Mouse (Mus musculus) T-helper 17 cell (primary cell): ENCODE measurements at regions not wholly inside any gene's neighbourhood (a gene's known extent, or its start where the extent isn't known, plus 50 kb on each side); places are given as distances from the start of the nearest gene placed in this dataset.
"Not testable (repeated sequence)": the region's sequence is repeated elsewhere in the genome, so short reads cannot be mapped to it uniquely, and the experiment has no call there.

Source experiments
- in situ Hi-C, 2 experiments: fragments of 300-600 bp; cut with MboI, MseI; formaldehyde crosslinking; loops; 1 replicate in 1 of 2; 2 replicates in 1 of 2; pipeline ENCODE4 v1.15.1; 2025; ENCODE audit warnings: high pct_unique_total_duplicates in 2 of 2

DNA sequence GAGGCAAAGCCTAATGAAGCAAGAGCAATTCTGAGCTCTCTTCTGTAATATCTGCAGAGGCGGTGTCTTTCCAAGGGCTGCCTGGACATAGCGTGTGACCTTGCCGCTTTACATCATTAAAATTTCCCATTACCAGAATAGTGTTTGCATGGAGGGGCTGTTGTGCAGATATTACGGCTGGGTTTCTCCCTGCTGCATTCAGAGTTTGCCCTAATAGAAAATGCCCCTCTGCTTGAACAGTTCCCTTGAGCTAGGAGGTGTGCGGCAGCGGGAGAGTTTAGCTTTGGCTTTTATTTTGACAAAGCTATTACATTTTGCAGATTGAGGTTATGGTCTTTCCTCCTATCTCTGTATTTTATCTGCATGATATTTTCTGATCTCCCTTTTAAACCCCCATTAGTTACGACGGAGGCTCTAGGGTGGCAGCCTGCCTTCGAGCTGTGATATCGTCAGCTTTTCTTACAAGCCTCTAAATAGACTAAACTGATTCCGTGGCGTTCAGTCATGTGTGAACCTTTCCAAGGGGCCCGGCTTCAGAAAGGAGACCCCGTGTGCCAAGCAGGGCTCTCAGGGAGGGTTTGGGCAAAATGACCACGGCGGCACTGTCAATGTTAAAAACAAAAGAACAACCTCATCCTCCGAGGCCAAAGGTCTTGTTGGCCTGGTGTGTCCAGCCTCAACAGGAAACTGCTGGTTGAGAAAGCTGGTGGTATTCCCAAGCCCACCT is 182.2 kb upstream of the Pmfbp1 start:
- in situ Hi-C loops = no loop called here

DNA sequence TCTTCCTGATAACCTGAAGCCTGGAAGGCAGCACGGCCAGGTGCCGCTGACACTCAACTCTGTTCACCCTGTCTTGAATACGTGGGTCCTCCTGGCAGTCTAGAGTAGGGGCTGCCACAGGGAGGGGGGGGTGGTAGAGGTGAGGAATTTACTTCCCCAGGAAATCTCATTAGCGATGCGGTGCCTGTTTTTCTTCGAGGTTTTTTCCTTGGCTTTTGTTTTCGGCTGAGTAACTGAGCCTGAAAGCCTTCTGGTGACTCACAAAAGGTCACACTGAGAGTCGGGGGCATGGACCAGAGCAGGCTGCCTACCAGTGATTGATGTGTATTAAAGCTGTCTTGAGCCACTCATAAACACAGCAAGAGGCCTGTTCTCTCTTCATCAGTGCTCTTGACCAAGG is 181.1 kb upstream of the Pmfbp1 start:
- in situ Hi-C loops = no loop called here

DNA sequence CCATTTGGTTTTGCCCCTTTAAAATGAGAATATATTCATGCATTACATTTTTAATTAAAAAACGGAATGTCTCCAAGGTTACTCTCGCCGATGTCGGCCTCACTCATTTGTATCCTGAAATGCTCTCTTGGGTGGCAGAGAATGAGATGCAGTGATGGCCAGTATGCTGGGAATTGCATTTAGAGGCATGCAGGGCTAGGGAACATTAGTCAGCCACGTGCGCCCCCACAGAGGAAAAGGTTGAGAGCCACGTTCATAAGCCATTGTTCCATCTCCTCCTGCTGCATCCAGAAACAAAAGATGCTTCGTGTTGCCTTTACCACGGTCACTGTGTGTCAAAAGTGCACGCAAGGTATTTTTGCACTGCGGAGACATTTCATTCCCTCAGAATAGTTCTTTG is 172.9 kb upstream of the Pmfbp1 start:
- in situ Hi-C loops = no loop called here

DNA sequence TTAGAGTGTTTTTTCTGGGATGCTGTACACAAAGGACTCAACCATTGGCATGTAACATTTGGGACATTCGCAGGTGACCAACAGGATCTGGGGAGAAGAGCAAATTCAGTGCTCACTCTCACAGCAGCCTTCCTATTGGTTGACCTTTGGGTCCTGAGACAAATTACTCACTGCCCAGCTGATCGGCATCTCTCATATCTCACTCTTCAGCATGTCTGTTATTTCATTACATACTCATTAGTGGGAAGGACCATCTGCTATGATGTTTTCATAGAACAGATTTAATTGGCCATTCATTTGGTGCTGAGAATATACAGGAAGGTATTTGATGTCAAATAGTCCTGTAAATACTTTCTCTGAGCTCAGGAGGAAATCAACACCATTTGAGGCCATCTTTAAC is 170.5 kb upstream of the Pmfbp1 start:
- in situ Hi-C loops = no loop called here

DNA sequence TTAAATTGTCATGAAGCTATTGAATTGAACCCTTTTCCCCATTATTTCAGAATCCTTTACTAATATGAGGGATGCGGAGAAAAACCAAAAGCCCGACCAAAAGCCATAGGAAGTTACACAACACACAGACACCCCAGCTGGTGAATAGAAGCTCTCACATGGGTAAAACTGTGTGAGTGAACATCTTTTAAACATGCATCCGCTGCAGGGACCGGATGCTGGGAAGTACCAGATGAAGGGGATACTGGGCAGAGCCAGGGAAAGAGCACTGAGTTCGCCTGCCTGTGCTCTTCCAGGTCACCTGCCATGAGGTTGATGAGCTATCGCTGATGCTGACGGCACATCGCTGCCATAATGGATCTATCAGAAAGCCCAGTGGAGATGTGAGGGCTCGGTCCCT is 169.6 kb upstream of the Pmfbp1 start:
- in situ Hi-C loops = no loop called here

DNA sequence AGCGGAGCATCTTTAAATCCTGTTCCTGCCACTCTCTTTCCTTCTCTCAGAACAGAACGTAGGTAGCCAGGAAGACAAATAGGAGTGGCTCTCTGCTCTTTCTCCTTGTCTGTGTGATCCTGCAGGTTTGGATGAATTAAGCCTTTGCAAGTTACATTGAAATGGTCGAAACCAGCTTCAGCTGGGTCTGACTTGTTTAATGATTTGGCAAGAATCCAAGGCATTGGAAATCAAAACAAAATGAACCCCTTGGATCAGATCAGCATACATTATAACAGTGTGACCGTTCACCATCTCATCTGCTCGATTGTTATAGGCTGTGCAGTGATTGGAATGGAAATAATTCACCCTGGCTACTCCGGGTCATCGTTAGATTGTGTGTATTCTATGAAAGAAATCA is 157.6 kb upstream of the Pmfbp1 start:
- in situ Hi-C loops = no loop called here

DNA sequence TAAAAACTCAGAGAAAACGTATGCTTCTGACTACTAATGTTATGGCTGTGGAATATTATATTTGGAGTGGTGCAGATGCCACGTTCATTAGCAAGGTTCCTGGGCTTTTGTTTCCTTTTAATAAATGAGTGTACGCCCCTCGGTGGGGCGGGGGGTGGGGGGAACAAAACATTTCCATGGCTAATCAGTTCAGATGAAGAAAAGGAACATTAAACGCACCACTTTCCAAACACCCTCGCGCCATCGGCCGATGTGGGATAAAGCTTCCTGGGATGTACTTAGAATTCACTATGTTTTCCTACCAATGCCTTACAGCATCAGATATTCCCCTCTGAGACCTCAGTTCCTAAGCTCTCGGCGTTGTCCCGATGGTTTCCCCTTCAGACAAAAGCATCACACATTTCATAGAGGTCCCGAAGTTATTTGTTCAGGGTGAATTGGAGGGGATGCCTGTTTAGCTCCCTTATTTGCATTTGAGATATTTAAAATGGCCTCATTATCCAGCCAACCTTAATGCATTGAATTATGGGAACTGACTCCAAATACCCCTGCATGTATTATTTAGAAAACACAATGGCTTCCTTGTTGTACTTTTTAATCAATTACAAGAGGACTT is 155.5 kb upstream of the Pmfbp1 start:
- in situ Hi-C loops = no loop called here

DNA sequence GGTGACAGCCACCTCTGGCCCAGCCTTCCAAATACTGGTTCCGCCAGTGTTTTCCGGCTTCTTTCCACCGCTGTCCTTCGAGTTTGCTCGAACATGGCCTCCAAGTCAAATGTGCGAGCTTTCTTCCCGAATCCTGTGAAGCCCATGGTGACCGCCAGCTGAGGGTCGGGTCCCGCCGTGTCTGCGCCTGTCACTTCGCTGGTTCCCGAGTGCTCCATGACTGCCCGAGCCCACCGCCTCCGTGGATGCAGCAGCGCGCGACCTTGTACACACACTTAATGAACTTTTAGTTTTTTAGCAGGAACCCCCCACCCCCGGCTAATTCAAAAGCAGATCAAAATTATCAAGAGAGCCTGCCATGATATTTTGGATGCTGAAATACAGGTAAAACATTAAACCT is 153.2 kb upstream of the Pmfbp1 start:
- in situ Hi-C loops = not testable (repeated sequence)

DNA sequence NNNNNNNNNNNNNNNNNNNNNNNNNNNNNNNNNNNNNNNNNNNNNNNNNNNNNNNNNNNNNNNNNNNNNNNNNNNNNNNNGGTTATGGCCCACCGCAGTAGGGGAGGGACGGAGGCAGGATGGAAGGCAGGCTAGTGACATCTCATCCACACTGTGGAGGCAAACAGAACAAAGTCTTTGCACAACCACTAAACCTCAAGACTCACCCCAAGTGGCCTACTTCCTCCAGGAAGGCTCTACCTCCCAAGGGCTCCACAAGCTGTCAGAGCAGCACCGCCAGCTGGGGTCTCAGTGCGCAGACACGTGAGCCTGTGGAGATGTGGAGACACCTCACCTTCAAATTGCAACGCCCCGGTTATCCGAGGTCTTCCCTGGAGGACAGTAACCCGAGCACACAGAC is 138.7 kb upstream of the Pmfbp1 start:
- in situ Hi-C loops = no loop called here

DNA sequence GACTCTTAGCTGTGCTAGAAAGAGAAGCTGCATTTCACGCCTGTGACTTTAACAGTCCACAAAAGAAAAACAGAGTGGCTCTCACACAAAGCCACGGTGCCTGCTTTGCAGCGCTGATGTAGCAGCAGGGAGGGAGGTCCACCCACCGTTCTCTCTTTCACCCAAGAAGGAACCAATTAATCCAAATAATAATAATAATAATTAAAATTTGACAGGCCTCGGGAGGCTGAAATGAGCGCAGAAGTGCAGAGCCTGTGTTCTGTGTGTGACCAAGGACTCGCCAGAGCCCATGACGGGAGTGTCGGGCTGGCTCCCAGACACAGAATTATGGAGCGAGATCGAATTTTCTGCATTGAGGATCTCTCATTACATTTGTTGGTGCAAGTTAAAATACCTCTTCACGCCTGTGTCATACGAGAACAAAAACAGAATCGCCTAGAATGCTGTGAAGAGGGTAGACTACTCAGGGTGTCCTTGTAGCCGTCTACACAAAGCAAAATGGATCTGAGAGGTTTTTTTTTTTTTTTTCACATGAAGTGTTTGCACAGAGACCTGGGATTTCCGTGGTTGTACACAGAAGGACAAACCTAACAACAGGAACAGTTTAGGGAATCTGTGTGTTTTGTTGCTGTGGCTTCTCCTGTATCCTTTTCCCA is 134.3 kb upstream of the Pmfbp1 start:
- in situ Hi-C loops = no loop called here

DNA sequence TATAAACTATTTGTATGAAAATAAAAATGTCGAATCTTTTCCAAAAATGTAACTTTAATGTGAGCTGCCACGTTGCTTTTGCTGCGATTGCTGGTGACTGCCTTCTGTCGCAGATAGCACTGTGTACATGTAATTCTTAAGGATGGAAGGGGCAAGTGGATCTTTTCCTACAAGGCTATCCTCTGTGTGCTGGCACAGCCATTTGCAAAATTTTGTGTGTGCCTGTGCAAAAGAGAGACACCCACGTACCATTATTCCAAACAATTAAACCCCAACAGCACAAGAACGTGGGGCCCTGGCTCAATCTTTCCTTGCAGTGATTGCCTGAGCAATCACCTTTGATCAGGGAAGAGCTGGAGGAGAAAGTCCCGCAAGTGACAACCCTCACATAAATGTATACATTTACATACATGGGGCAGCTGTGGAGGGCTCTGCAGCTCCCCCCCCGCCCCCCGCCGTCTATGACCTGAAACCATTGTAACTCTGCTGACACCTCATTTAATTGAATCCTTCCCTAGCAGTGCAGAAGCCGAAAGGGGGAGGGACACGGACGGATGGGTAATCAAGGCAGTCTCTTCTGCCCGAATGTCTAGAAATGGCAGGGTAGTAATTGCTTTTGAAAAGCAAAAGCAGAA is 133.6 kb upstream of the Pmfbp1 start:
- in situ Hi-C loops = no loop called here

DNA sequence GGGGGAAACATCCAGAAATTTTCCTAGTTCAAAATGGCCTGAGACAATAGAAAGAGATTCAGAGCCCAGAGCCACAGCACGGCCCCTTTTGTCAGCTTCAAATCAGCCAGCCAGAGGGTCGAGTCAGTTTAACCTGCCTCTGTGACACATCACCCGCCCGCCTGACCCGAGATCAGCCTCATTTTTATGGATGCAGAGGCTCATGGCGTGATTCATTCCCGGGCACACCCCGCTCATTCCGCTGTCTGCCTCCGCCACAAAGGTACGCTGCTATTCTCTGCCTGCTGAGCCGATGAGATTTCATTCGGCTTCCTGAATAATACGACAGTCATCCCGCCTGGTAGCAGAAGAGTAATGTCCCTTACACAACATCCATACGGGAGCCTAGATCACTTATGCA is 132.9 kb upstream of the Pmfbp1 start:
- in situ Hi-C loops = no loop called here

DNA sequence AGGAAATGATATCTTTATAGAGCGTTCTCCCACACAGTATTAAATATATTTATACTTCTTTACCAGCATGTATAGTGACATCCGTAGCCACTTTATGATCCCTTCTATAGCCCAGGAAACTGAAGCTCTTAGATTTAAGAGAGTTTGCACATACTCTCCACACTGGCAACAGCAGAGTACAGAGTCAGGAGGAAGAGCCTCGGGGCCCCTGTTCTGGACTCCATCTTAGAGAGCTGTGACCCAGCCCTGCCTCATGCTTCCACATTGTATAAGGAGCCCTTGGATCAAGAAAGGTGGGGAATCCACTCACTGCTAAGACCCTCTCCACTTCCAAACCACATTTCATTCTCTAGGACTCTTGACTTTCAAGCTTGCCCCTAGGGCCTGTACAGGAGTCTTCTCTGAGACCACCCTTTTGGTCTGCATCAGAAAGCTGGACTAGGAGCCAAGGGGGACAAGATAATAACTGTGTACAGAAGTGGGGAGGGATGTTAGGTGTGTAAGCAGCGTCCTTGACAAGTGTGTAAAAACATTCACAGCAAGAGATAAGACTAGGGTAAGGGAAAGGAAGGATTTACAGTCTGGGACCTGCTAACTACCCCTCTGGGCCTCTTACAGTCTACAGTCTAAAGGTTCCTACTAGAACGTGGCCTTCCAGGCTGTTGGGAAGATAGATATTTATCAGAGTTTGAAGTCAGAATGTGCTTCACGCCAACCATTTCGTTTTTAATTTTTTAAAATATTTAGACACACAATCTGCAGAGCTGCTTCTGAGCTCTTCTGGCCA is 132.1 kb upstream of the Pmfbp1 start:
- in situ Hi-C loops = no loop called here

DNA sequence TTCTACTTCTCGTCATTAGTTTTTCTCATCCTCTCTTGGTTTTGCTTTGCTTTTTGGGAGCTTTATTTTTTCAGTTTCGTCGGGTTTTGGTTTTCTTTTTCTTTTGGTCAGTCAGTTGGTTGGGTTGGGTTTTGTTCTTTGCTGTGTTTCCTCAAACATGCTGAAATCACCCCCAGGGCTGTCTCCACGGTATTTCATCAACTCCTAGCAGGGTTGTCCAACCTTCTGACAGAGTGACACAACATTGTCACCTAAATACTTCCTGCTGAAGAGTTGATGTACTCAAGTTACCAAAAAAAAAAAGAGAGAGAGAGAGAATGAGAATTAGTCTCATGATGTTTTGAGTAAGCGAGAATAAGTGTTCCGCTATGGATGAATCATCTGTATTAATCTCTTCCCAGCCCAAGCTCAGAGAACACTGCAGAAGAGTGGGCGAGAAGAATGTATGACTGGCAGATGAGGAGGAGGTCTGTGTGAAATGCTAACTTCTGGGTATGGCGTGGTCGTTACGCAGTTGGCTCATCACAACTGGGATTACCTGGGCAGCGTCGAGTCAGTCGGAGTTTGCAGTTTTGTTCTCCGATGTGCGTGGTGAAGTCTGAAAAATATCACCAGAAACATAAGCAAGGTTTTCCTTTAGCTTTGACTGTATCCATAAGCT is 130.5 kb upstream of the Pmfbp1 start:
- in situ Hi-C loops = no loop called here

DNA sequence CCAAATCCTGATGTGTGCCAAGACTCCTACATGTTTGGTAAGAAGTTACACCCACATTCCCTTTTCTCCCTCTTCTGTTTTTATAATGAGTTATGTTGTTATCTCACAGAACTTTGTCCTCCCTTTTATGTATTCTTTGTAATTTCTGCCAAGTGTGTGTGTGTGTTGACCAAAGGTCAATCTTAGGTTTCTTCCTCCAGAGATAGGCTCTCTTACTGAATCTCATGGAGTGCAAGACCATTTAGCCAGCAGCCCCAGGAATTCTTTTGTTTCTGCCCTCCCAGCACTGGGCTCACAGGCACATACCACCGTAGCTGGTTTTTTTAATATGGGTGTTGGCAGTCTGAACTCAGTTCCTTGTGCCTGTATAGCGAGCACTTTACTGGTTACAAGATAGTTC is 119.8 kb upstream of the Pmfbp1 start:
- in situ Hi-C loops = no loop called here

DNA sequence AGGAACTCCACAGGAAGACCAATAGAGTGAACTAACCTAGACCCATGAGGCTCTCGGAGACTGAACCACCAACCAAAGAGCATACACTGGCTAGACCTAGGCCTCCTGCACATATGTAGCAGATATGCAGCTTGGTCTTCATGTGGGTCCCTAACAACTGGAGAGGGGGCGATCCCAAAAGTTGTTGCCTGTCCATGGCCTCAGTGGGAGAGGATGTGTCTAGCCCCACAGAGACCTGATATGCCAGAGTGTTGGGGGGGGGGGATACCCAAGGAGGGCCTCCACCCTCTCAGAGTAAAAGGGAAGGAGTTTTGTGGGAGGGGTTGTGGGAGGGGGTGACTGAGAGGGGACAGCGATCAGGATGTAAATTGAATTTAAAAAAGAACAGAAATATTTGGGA is 108.9 kb upstream of the Pmfbp1 start:
- in situ Hi-C loops = no loop called here

DNA sequence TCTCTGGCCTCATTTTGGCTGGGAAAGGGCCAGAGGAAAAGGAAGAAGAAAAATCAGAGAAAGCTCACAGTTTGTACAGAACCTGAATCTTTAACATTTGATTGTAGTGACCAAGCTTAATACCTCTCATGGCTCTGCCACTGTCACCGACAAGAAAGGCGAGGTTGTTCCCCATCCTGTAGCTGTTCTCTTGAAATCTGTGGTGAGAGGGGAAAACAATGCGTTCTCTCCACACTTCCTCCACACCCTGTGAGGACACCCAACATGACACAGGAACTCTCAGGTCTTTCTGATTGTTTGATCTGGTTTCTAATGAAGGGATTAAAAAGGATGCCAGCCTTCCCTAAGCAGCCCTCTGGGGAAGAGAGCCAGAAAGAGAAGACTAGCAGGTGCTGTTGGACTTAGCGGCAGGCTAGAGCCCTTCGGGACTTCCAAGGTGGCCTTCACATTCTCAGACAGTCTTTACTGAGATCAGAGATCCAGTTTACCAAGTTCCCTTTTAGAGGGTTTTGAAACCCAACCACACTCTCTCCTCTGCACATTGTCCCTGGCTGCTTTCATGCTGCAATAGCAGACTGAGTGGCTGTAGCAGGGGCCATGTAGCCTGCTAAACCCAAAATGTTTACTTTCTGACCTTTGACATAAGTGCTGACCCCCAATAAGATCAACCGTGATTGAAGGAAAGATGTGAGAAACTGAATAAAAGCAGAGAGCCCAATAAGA is 98.5 kb upstream of the Pmfbp1 start:
- in situ Hi-C loops = no loop called here

DNA sequence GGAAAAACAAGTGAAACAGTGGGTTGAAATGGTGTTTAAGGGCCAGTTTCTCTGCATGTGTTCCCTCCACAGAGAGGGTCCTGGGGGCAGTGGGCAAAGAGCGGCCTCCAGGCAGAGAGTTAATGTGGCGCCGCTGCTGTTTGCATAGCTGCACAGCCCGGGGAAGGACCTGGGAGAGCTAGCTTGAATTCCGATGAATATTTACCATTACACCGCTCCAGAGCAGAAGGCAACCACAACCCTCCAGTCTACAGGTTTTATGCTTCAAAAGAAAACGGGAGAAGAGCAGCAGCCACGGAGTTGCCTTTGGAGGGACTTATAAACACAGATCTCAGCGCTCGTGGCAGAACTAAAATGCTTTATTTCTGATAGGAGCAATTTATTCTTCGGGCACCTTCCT is 94.2 kb upstream of the Pmfbp1 start:
- in situ Hi-C loops = no loop called here

DNA sequence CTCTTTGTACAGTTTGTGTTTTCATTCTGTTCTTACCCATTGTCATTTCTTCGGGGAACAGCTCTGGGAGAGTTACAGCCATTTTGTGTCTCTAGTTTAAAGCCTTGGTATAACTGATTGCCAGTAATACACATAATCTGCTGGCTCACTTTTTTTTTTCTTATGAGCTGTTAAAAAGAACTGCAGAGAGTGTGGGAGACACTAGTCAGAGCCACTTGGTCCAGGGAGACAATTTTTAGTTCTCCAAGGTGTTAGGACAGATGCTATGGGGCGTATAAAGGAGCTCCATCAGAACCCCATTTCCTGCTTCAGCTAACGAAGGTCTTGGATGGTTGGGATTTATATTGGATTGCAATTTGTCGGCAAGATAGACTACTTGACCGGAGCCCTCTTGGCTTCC is 93.6 kb upstream of the Pmfbp1 start:
- in situ Hi-C loops = no loop called here

DNA sequence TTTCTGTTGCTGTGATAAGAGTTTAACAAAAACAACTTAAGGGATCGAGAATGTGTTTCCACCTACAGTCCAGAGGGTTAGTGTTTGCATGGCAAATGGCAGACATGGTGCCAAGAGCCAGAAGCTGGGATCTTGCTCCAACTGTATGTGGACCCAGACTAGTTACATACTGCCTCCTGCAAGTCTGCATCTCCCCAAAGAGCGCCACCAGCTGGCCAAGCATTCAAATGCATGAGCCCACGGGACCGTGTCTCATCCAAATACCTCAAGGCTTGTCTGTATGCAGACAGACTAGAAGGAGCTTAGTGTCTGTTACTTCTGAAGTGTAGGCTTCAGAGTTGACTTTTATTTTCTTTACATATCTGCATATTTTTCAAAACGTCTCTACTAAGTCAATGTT is 85.9 kb upstream of the Pmfbp1 start:
- in situ Hi-C loops = no loop called here

DNA sequence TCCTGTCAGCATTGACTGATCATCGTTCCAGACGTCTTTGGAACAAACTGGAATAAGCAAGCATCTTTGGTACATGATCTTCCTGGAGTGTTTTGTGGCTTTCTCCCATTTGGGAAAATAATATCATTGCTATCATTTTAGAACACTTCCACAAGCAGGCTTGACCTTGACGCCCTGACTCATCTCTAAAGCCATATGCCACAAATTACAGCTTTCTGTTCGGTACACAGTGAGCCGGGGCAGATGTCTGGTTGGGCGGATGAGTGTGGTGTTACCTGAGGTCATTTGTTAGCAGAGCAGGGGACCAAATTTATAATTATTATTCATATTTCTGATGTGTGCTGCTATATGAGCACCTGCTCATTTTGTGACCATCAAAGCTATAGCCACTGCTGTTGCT is 83.3 kb upstream of the Pmfbp1 start:
- in situ Hi-C loops = no loop called here
